In genomic region chr16:56681010-56681645, GRCm38 (mm10) we compare ENCODE assay signal across 19 mouse cellular contexts. TPM values are rescaled to one million over a fixed set of nuclear protein-coding genes. Genes with fewer than 3 reads are reported as not detected.
A peak's percentile ranks its signal among the peaks of the same experiment; 100 is the strongest.
DNase-seq lines count a peak whose midpoint lies in the region; ATAC-seq and TF ChIP-seq lines count a peak whose summit lies in the region.
"Had no signal": no experiment of that assay in that cellular context is flagged by ENCODE, and none has a peak within 500 bp of the region (broad histone marks: within the 10 kb centered on the region; RNA-seq: fewer than 3 reads in every experiment).

No protein-coding gene starts in this region.

- no peak overlapping the region for H3K27ac ChIP-seq in hindbrain, embryonic 16.5 days (ENCODE audit: low read depth, low read length)
- no peak overlapping the region for H3K27ac ChIP-seq in hindbrain, embryonic 10.5 days
- H3K27ac ChIP-seq in lung, postnatal 0 days (ENCODE audit: low read length) = no peak overlapping the region
- no peak overlapping the region for H3K27ac ChIP-seq in midbrain, embryonic 12.5 days (replicated peaks)
- H3K27ac ChIP-seq in midbrain, embryonic 14.5 days (replicated peaks; ENCODE audit: low read depth, low read length) = no peak overlapping the region
- H3K27ac ChIP-seq: liver, embryonic 13.5 days; stomach, postnatal 0 days had no signal

- peaks cover 8% of the 10 kb centered on the region; the same call in 1 of the 2 replicates for H3K36me3 ChIP-seq in hindbrain, embryonic 16.5 days (ENCODE audit: control insufficient read depth, insufficient read depth, low read length)
- peaks cover 26% of the 10 kb centered on the region for H3K36me3 ChIP-seq in hindbrain, embryonic 10.5 days
- no peaks in the 10 kb centered on the region; the same call in 1 of the 2 replicates for H3K36me3 ChIP-seq in lung, postnatal 0 days (ENCODE audit: insufficient read depth, low read length)
- peaks cover 8% of the 10 kb centered on the region for H3K36me3 ChIP-seq in midbrain, embryonic 12.5 days
- peaks cover 19% of the 10 kb centered on the region for H3K36me3 ChIP-seq in midbrain, embryonic 14.5 days (ENCODE audit: control insufficient read depth, insufficient read depth, low read length)

- DNase-seq in hindbrain, embryonic 10.5 days (ENCODE audit: low spot score) = no peak
- DNase-seq in lung, postnatal 0 days (ENCODE audit: low spot score) = peak; percentile 43
- no peak for DNase-seq in lung, postnatal 14 days
- no peak for DNase-seq in midbrain, embryonic 14.5 days
- DNase-seq in gastrocnemius, postnatal 25 days = no peak
- DNase-seq: adrenal gland, adult 8-10 months; cerebellum, adult 18-20 months; cerebellum, postnatal 36 days; heart, postnatal 36 days; kidney, adult 11 months; layer of hippocampus, adult 9-11 months; liver, embryonic 13.5 days; lung, adult 2 months; right cerebral cortex, postnatal 14 days; thymus, adult 2 months had no signal

- ATAC-seq in hindbrain, embryonic 16.5 days = peak; percentile 59; the same call in 1 of the 2 replicates
- peak; percentile 71 for ATAC-seq in lung, postnatal 0 days
- peak; percentile 72 for ATAC-seq in midbrain, embryonic 12.5 days (ENCODE audit: low FRiP score, low read depth)
- peak; percentile 42; the same call in 1 of the 2 replicates for ATAC-seq in midbrain, embryonic 14.5 days (ENCODE audit: low FRiP score, low TSS enrichment)

- H3K27me3 ChIP-seq in hindbrain, embryonic 16.5 days (replicated peaks; ENCODE audit: control insufficient read depth, insufficient read depth, low read length) = no peaks in the 10 kb centered on the region
- no peaks in the 10 kb centered on the region for H3K27me3 ChIP-seq in hindbrain, embryonic 10.5 days (ENCODE audit: insufficient read depth, poor library complexity, severe bottlenecking)
- no peaks in the 10 kb centered on the region for H3K27me3 ChIP-seq in lung, postnatal 0 days (replicated peaks; ENCODE audit: insufficient read depth, low read length)
- no peaks in the 10 kb centered on the region for H3K27me3 ChIP-seq in midbrain, embryonic 12.5 days
- no peaks in the 10 kb centered on the region for H3K27me3 ChIP-seq in midbrain, embryonic 14.5 days (ENCODE audit: control insufficient read depth, insufficient read depth, low read length)
- H3K27me3 ChIP-seq: liver, embryonic 13.5 days; megakaryocyte, embryonic 14.5 days had no signal

- no peaks in the 10 kb centered on the region for H3K9me3 ChIP-seq in hindbrain, embryonic 16.5 days (ENCODE audit: control insufficient read depth, low read length)
- no peaks in the 10 kb centered on the region for H3K9me3 ChIP-seq in hindbrain, embryonic 10.5 days
- H3K9me3 ChIP-seq in lung, postnatal 0 days (ENCODE audit: low read length) = no peaks in the 10 kb centered on the region
- H3K9me3 ChIP-seq in midbrain, embryonic 12.5 days = no peaks in the 10 kb centered on the region
- no peaks in the 10 kb centered on the region for H3K9me3 ChIP-seq in midbrain, embryonic 14.5 days (ENCODE audit: control insufficient read depth, low read length)
- H3K9me3 ChIP-seq: liver, embryonic 13.5 days; megakaryocyte, embryonic 14.5 days had no signal

- H3K9ac ChIP-seq in hindbrain, embryonic 16.5 days (ENCODE audit: low read depth, low read length) = no peak overlapping the region
- H3K9ac ChIP-seq in lung, postnatal 0 days (replicated peaks; ENCODE audit: low read depth) = no peak overlapping the region
- no peak overlapping the region for H3K9ac ChIP-seq in midbrain, embryonic 12.5 days (replicated peaks)
- H3K9ac ChIP-seq in midbrain, embryonic 14.5 days (replicated peaks; ENCODE audit: low read length) = no peak overlapping the region
- H3K9ac ChIP-seq: liver, embryonic 13.5 days had no signal

- H3K4me3 ChIP-seq in hindbrain, embryonic 16.5 days (ENCODE audit: low read length) = no peak overlapping the region
- H3K4me3 ChIP-seq in hindbrain, embryonic 10.5 days = no peak overlapping the region
- H3K4me3 ChIP-seq in lung, postnatal 0 days (ENCODE audit: low read depth, low read length) = no peak overlapping the region
- H3K4me3 ChIP-seq in midbrain, embryonic 12.5 days = no peak overlapping the region
- H3K4me3 ChIP-seq in midbrain, embryonic 14.5 days (replicated peaks; ENCODE audit: low read depth, low read length) = no peak overlapping the region
- H3K4me3 ChIP-seq: liver, embryonic 13.5 days; megakaryocyte, embryonic 14.5 days had no signal

- no peak for TF ChIP-seq CTCF in lung, postnatal 0 days (IDR thresholded peaks at IDR 0.05)

- no peak for TF ChIP-seq EP300 in lung, postnatal 0 days (IDR thresholded peaks at IDR 0.05)

- no peaks in the 10 kb centered on the region for H3K4me1 ChIP-seq in hindbrain, embryonic 16.5 days (ENCODE audit: control insufficient read depth, insufficient read depth, low read depth, low read length)
- H3K4me1 ChIP-seq in hindbrain, embryonic 10.5 days (replicated peaks) = no peaks in the 10 kb centered on the region
- no peaks in the 10 kb centered on the region for H3K4me1 ChIP-seq in lung, postnatal 0 days (ENCODE audit: insufficient read depth, low read depth, low read length)
- H3K4me1 ChIP-seq in midbrain, embryonic 12.5 days = no peaks in the 10 kb centered on the region; the same call in 1 of the 2 replicates
- H3K4me1 ChIP-seq in midbrain, embryonic 14.5 days (ENCODE audit: control insufficient read depth, insufficient read depth, low read length) = no peaks in the 10 kb centered on the region
- H3K4me1 ChIP-seq: liver, embryonic 13.5 days; megakaryocyte, embryonic 14.5 days had no signal

- 68% methylated on average over 8 of the region's 8 CpGs for WGBS in hindbrain, embryonic 16.5 days
- WGBS in hindbrain, embryonic 10.5 days = 82% methylated on average over 8 of the region's 8 CpGs
- WGBS in lung, postnatal 0 days = 60% methylated on average over 8 of the region's 8 CpGs
- WGBS in midbrain, embryonic 12.5 days = 71% methylated on average over 8 of the region's 8 CpGs
- WGBS in midbrain, embryonic 14.5 days = 56% methylated on average over 8 of the region's 8 CpGs

- H3K4me2 ChIP-seq in hindbrain, embryonic 16.5 days (ENCODE audit: low read length) = no peak overlapping the region
- no peak overlapping the region for H3K4me2 ChIP-seq in lung, postnatal 0 days (replicated peaks; ENCODE audit: low read depth, low read length)
- no peak overlapping the region for H3K4me2 ChIP-seq in midbrain, embryonic 12.5 days (replicated peaks)
- no peak overlapping the region for H3K4me2 ChIP-seq in midbrain, embryonic 14.5 days (ENCODE audit: low read length)
- H3K4me2 ChIP-seq: liver, embryonic 13.5 days had no signal

RNA-seq across cellular contexts. Expression of gene Tfg, which starts 36.1 kb away (rescaled TPM):
- 164 and 176 TPM in 2 replicates for polyA plus RNA-seq in hindbrain, embryonic 16.5 days (2015; fragmentation: Nextera tagmentation; extraction: Ambion mirVana)
- 180 and 183 TPM in 2 replicates for polyA plus RNA-seq in hindbrain, embryonic 10.5 days (2016; fragmentation: Nextera tagmentation; extraction: Ambion mirVana)
- polyA plus RNA-seq in lung, postnatal 0 days (2015; fragmentation: Nextera tagmentation; extraction: Ambion mirVana) = 74.1 and 74.3 TPM in 2 replicates
- polyA plus RNA-seq in midbrain, embryonic 12.5 days (2016; fragmentation: Nextera tagmentation; extraction: Ambion mirVana) = 177 and 181 TPM in 2 replicates
- 164 and 171 TPM in 2 replicates for polyA plus RNA-seq in midbrain, embryonic 14.5 days (2014; fragmentation: Nextera tagmentation; extraction: Ambion mirVana)
- total RNA-seq in gastrocnemius, postnatal 25 days (2021) = 10 to 100 TPM; 43.6 to 44.2 TPM
